Mouse (Mus musculus): ENCODE data around the gene Vapb. TPM values are rescaled to one million over a fixed set of nuclear protein-coding genes. Genes with fewer than 3 reads are reported as not detected.
A peak's percentile ranks its signal among the peaks of the same experiment; 100 is the strongest.
"Not testable (repeated sequence)": the region's sequence is repeated elsewhere in the genome, so short reads cannot be mapped to it uniquely, and the experiment has no call there.

The Vapb gene
- polyA plus RNA-seq (2015; fragmentation: Nextera tagmentation; extraction: Ambion mirVana) = 8.7 and 15.7 TPM in 2 replicates

DNA sequence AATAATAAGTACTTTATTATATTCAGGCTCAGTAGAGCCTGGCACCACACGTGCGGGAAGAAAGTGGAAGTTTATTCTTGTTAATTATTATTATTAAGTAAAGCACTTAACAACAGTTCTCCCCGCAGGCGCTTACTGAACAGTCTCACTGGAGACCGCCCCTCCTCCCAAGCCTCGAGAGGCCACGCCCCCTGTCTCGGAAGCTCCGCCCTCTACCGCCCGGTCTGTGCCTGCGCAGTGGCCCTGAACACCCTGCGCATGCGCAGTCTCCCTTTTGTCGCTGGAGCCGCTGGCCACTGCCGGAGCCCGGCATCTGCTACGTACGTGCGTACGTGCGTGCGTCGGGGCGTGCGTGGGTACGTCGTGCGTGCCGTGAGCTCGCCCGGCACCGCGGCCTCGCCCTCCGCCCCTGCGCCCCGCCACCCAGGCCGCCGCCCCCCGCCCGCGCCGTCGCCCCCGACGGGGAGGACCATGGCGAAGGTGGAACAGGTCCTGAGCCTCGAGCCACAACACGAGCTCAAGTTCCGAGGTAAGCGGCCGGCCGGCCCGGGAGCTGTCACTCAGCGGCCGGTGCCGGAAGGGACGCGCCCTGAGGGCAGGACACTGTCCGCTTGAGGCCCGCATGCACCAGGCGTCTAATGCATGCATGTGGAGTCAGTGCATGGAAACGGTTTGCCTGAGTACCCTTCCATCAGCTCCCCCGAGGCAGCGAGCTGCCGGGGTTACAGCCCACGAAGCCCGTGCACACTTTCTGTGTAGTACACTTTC, at the start of gene Vapb:
Gene Vapb (plus strand): TSS at position 290 of the 768 bp plus-strand sequence.
- ATAC-seq (replicated peaks) = peak; percentile 98
- H3K36me3 ChIP-seq = no peaks in the 10 kb centered on the region
- peak within 1 kb of the TSS; percentile 65 for H3K4me3 ChIP-seq
- peak within 1 kb of the TSS; percentile 62 for H3K4me2 ChIP-seq (replicated peaks)
- peaks cover 16% of the 10 kb centered on the region for H3K4me1 ChIP-seq
- no peaks in the 10 kb centered on the region for H3K27me3 ChIP-seq
- WGBS = under 1% methylated on average over 70 of the region's 70 CpGs
- no peaks in the 10 kb centered on the region for H3K9me3 ChIP-seq
- H3K9ac ChIP-seq (replicated peaks) = peak within 1 kb of the TSS; percentile 79
- peak within 1 kb of the TSS; percentile 79 for H3K27ac ChIP-seq (replicated peaks)

DNA sequence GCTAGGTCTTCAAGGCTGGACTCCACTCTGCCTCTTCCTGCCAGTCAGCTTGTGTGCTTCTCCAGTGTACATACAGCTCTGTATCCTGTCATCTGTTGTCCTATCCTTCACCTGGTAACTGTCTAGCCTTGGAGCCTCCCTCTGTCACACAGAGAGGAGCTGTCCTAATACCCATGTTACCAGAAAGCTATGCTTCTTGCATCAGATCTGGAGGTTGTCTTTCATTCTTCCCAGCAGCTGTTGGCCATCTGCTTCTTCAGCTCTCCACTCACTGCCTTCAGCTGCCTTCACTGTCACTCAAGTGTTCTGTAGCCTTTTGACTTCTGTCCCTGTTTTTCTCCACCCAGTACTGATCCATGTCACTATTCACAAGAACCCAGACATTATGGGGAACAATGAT, 47.5 kb upstream of the Vapb start:
- Histone ChIP-seq H3K9me3 (no peaks in the 10 kb centered on the region), H3K27me3 (no peaks in the 10 kb centered on the region), H3K4me1 (no peaks in the 10 kb centered on the region; the same call in 1 of the 2 replicates), H3K36me3 (peaks cover 5% of the 10 kb centered on the region; the same call in 1 of the 2 replicates), H3K4me2 (replicated peaks) (no peak overlapping the region), H3K9ac (replicated peaks) (no peak overlapping the region), H3K4me3 (no peak overlapping the region), H3K27ac (replicated peaks) (no peak overlapping the region)
- ATAC-seq (replicated peaks) = no peak

DNA sequence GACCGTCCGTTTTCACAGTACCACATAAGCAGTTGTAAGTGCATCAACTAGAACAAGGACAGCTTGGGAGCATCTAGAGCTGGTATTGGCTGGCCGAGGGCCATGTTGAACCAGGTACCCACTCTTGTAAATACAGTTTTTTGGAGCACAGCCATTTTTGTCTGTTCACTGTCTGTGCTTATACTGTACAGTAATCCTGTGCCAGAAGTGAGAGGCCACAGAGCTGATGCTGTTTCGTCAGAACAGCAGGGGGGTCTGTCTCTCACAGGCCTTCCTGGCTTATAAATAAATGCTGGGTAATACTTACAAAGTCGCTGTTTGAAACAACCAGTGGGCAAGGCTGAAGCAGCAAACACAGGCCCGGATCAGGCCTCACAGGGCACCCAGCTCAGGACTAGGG, 45.6 kb upstream of the Vapb start:
- H3K4me3 ChIP-seq = no peak overlapping the region
- WGBS = 78% methylated on average over 6 of the region's 6 CpGs
- no peak overlapping the region for H3K9ac ChIP-seq (replicated peaks)
- peaks cover 11% of the 10 kb centered on the region for H3K36me3 ChIP-seq
- H3K4me2 ChIP-seq (replicated peaks) = no peak overlapping the region
- no peak for ATAC-seq (replicated peaks)
- no peaks in the 10 kb centered on the region for H3K9me3 ChIP-seq
- H3K27me3 ChIP-seq = no peaks in the 10 kb centered on the region
- H3K4me1 ChIP-seq = no peaks in the 10 kb centered on the region; the same call in 1 of the 2 replicates
- H3K27ac ChIP-seq (replicated peaks) = no peak overlapping the region

DNA sequence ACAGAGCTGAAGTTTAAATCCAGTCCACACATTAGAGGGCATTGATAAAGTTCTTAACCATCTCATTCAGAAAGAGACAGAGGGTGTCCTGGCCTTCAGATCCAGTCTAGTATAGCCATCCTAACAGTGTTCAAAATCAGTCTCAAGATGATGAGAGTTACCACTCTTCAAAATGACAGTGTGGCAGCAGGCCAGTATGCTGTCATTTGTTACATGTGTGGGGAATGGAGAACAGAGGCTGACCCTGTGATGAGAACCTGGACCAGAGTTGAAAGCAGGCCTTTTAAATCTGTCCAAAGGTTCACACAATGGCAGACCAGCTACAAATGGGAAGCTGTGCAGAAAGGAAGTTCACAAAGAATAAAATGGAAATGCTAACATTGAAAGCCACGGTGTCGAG, 44.6 kb upstream of the Vapb start:
- 75% methylated on average over 2 of the region's 2 CpGs for WGBS
- ATAC-seq (replicated peaks) = no peak

DNA sequence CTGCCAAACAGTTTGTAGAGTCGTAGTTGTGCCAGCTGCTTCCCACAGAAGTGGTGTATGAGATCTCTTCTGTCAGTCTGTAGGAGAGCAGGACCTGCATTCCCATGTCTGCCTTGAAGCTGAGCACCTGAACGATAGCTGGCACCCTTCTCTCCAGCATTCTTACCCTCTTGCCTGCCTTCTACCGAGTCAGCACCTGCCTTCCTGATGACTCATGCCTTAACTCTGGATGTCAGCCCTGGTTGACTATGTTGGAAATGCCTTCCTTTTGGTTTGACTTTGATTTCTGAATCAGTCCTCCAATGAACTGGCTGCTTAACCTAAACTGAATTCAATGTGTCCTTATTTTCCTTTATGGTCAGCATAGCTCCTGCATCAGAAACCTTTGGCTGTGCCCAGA, 38.5 kb upstream of the Vapb start:
- Histone ChIP-seq H3K27ac (replicated peaks) (no peak overlapping the region), H3K27me3 (no peaks in the 10 kb centered on the region), H3K4me1 (peaks cover 8% of the 10 kb centered on the region; the same call in 1 of the 2 replicates), H3K9me3 (no peaks in the 10 kb centered on the region), H3K4me3 (no peak overlapping the region), H3K9ac (replicated peaks) (no peak overlapping the region), H3K36me3 (peaks cover 33% of the 10 kb centered on the region), H3K4me2 (replicated peaks) (no peak overlapping the region)
- no peak for ATAC-seq (replicated peaks)
- 86% methylated on average over 3 of the region's 3 CpGs for WGBS

More for the DNA sequence above, 44.6 kb upstream of the Vapb start:
- Histone ChIP-seq H3K27ac (replicated peaks) (no peak overlapping the region), H3K27me3 (no peaks in the 10 kb centered on the region), H3K4me1 (no peaks in the 10 kb centered on the region; the same call in 1 of the 2 replicates), H3K9ac (replicated peaks) (no peak overlapping the region), H3K4me3 (no peak overlapping the region), H3K9me3 (no peaks in the 10 kb centered on the region), H3K36me3 (peaks cover 13% of the 10 kb centered on the region), H3K4me2 (replicated peaks) (no peak overlapping the region)

DNA sequence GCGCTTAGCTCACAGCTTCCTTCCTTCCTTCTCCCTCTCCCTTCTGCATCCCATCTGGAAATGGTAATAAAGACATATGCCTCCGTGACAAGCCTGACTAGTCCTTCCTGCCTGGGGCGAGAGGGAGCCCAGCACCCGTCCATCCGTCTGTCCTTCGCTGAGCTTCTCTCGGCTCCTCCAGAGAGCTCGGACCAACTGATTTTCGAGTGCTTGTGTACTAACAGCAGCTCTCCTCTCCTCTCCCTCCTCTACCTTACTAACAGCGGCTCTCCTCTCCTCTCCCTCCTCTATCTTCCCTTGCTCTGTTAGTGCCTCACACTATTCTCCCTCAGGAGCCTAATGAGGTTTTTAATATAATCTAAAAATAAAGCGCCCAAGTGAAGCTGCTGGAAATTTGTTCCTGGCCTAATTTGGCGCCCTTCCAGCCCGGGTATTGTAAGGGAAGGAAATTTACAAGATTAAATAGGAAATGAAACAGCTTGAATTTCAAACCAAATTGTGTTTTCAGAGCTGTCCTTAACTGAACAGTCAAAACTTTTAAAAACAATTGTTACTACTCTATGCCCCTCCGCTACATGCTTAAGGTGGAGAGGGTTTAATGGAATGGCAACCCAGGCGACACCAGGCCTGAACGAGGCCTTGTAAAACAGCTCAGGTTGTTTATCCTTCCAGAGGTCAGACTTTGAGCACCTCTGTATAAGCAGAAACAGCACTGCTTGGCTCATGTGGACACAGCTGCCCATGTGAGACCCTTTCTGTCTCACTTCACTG, 35.0 kb upstream of the Vapb start:
- no peaks in the 10 kb centered on the region for H3K9me3 ChIP-seq
- ATAC-seq (replicated peaks) = no peak
- H3K4me2 ChIP-seq (replicated peaks) = no peak overlapping the region
- WGBS = 71% methylated on average over 16 of the region's 16 CpGs
- no peak overlapping the region for H3K9ac ChIP-seq (replicated peaks)
- no peaks in the 10 kb centered on the region for H3K27me3 ChIP-seq
- peaks cover 31% of the 10 kb centered on the region for H3K36me3 ChIP-seq
- H3K27ac ChIP-seq (replicated peaks) = peak overlapping the region; percentile 20; the same call in 1 of the 2 replicates
- peaks cover 8% of the 10 kb centered on the region; the same call in 1 of the 2 replicates for H3K4me1 ChIP-seq
- no peak overlapping the region for H3K4me3 ChIP-seq

DNA sequence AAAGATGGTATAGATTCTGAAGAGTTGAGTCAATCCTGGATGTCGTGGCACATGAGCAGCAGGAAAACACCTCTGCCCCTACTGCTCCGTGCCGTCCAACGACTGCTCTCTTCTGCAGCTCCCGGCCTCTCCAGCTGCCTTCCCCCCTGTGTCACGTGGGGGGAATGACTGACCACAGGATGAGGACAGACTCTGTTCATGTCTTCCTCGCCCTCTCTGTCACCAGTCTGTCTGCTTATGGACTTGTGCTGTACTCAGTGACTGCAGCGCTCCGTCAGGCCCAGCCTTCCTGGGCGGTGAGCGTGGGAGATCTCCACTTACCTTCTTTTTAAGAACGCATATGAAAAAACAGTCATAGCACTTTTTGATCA, 34.5 kb upstream of the Vapb start:
- Histone ChIP-seq H3K9me3 (no peaks in the 10 kb centered on the region), H3K9ac (replicated peaks) (no peak overlapping the region), H3K36me3 (peaks cover 27% of the 10 kb centered on the region), H3K4me1 (peaks cover 8% of the 10 kb centered on the region; the same call in 1 of the 2 replicates), H3K27ac (replicated peaks) (no peak overlapping the region), H3K4me2 (replicated peaks) (no peak overlapping the region), H3K4me3 (no peak overlapping the region), H3K27me3 (no peaks in the 10 kb centered on the region)
- WGBS = 89% methylated on average over 12 of the region's 12 CpGs
- ATAC-seq (replicated peaks) = no peak

DNA sequence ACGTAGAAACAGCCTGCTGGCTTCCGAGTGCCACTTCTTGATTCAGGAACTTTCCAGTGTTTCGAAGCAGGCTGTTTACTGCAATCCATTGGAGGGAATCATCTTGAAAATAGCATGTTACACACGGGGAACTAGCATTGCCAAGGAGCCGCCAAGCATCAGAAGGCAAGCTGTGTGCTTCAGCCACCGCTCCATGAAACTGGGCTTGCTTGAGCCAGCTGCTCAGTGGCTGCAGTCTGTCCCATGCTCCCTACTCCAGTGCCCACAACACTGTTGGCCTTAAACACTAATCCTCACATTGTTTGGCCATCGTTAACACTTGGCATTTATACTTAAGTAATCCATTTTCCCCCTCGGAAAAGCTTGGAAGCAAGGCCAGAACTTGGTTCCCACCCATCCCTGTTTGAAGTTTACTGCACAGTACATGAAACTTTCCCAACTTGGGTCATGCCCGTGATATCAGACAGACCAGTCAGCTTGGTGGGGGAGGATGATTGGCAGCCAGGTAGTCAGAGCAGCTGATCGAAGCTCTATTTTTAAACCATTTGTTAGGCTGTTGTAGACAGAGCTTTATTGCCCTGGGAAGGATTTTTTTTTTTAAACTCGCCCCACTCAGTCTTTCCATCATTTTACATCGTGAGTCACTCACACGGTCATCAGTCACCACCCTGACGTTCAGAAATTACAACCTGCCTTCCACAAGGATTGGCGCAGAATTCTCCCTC, 31.3 kb upstream of the Vapb start:
- Histone ChIP-seq H3K9me3 (no peaks in the 10 kb centered on the region), H3K27ac (replicated peaks) (no peak overlapping the region), H3K4me2 (replicated peaks) (no peak overlapping the region), H3K4me3 (no peak overlapping the region), H3K4me1 (peaks cover 11% of the 10 kb centered on the region), H3K27me3 (no peaks in the 10 kb centered on the region), H3K9ac (replicated peaks) (no peak overlapping the region), H3K36me3 (peaks cover 12% of the 10 kb centered on the region; the same call in 1 of the 2 replicates)
- ATAC-seq (replicated peaks) = no peak
- WGBS = 70% methylated on average over 15 of the region's 15 CpGs

DNA sequence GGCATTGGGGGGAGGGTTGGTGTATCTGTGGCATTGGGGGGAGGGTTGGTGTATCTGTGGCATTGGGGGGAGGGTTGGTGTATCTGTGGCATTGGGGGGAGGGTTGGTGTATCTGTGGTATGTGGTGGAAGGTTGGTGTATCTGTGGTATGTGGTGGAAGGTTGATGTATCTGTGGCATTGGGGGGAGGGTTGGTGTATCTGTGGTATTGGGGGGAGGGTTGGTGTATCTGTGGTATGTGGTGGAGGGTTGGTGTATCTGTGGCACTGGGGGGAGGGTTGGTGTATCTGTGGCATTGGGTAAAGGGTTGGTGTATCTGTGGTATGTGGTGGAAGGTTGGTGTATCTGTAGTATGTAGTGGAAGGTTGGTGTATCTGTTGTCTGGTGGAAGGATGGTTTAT, 29.7 kb upstream of the Vapb start:
- not testable (repeated sequence) for H3K4me2 ChIP-seq (replicated peaks); H3K27me3 ChIP-seq; H3K9me3 ChIP-seq; H3K9ac ChIP-seq (replicated peaks); H3K4me3 ChIP-seq; ATAC-seq (replicated peaks); H3K27ac ChIP-seq (replicated peaks); H3K4me1 ChIP-seq; H3K36me3 ChIP-seq

DNA sequence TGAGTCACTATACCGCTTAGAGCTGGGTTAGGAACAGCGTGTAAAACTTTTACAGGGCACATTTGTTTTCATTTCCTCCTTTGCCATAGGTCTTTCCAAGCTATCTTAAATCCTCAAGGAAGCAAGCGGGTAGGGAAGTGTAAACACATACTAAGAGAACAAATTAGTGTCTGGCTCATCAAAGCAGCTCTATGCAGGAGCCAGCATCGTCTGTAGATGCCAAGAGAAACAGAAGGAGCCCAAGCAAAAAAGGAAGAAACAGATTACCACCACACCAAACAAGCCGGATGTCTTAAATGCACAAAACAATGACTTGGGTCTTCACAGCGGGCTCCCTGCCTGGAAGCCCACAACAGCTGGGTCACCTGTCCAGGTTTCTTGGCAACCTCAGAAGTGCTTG, 27.1 kb upstream of the Vapb start:
- Histone ChIP-seq H3K9me3 (no peaks in the 10 kb centered on the region), H3K27me3 (no peaks in the 10 kb centered on the region), H3K4me2 (replicated peaks) (no peak overlapping the region), H3K36me3 (no peaks in the 10 kb centered on the region), H3K4me3 (no peak overlapping the region), H3K4me1 (peaks cover 7% of the 10 kb centered on the region), H3K9ac (replicated peaks) (no peak overlapping the region), H3K27ac (replicated peaks) (no peak overlapping the region)
- ATAC-seq (replicated peaks) = peak; percentile 24; the same call in 1 of the 2 replicates
- WGBS = 60% methylated on average over 6 of the region's 6 CpGs

DNA sequence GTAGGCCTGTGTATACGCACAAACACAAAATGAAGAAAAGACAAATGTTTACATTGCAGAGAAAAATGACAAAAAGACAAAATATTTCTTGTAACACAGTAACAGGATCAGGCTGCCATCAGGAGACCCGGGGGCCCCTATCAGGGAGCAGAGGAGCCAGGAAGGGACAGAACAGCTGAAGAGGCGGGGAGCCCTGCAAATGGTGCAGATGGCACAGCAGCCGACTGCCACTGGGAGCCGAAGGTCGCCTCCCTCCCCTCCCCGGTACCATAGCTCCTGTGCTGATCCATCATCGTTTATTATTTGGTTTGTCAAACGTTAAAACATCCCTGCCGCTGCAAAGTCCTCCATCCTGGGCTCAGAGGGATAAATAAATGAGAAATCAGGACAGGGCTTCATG, 24.7 kb upstream of the Vapb start:
- no peak overlapping the region for H3K4me3 ChIP-seq
- no peaks in the 10 kb centered on the region for H3K9me3 ChIP-seq
- no peak overlapping the region for H3K9ac ChIP-seq (replicated peaks)
- ATAC-seq (replicated peaks) = no peak
- H3K27me3 ChIP-seq = no peaks in the 10 kb centered on the region
- H3K27ac ChIP-seq (replicated peaks) = no peak overlapping the region
- H3K4me1 ChIP-seq = peaks cover 7% of the 10 kb centered on the region
- H3K4me2 ChIP-seq (replicated peaks) = no peak overlapping the region
- 49% methylated on average over 10 of the region's 10 CpGs for WGBS
- H3K36me3 ChIP-seq = no peaks in the 10 kb centered on the region

DNA sequence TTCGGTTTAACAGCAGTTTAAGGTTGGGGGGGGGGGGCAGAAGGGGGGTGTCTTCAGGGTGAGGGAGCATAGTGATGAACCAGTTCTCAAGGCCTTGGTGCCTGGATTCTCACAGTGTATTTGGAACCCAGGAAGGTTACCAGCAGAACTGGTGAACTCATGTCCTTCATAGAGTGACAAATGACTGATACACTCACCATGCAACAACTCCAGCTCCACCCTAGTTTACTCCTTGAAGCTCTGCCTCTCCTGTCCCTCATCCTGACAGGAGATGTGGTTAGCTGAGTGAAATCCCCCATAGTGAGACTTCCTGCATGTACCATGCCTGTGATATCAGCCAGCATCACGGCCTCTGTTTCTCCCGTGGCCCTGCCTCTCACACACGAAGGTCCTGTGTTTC, 24.1 kb upstream of the Vapb start:
- Histone ChIP-seq H3K27me3 (no peaks in the 10 kb centered on the region), H3K4me3 (no peak overlapping the region), H3K4me1 (peaks cover 7% of the 10 kb centered on the region), H3K4me2 (replicated peaks) (no peak overlapping the region), H3K27ac (replicated peaks) (no peak overlapping the region), H3K9ac (replicated peaks) (no peak overlapping the region), H3K9me3 (no peaks in the 10 kb centered on the region), H3K36me3 (no peaks in the 10 kb centered on the region)
- 71% methylated on average over 4 of the region's 4 CpGs for WGBS
- ATAC-seq (replicated peaks) = no peak

Measured in forebrain, embryonic 15.5 days (tissue).